Mouse (Mus musculus) MEL (cell line): ENCODE results near the gene Aftph. TPM values are rescaled to one million over a fixed set of nuclear protein-coding genes. Genes with fewer than 3 reads are reported as not detected.

Experiments used
- DNase-seq: peaks from one replicate; pipeline ENCODE4 v3.0.0; 2011; ENCODE audit warnings: low read depth, low spot score
- H3K27ac ChIP-seq: 2 replicates; pipeline ENCODE4 v1.5.1; 2012; ENCODE audit warnings: low read depth, mild to moderate bottlenecking, control low read depth, low read length, moderate library complexity; ENCODE audit not compliant: control insufficient read depth
- H3K27me3 ChIP-seq, 2 experiments: fragments of 150-350 bp in 1 of 2; sonication (generic) in 1 of 2; 2 replicates each; pipeline ENCODE4 v1.6.1; 2012; ENCODE audit warnings: low read length in 2 of 2, mild to moderate bottlenecking in 2 of 2, improper control_type of control experiment in 1 of 2, moderate library complexity in 1 of 2; ENCODE audit not compliant: insufficient read depth in 2 of 2, control insufficient read depth in 1 of 2
- H3K36me3 ChIP-seq, 2 experiments: 2 replicates each; pipeline ENCODE4 v1.6.1; 2012 to 2014; ENCODE audit warnings: low read length in 2 of 2, improper control_type of control experiment in 1 of 2, inconsistent platforms in 1 of 2, mild to moderate bottlenecking in 1 of 2; ENCODE audit not compliant: insufficient read depth in 2 of 2, control insufficient read depth in 1 of 2
- H3K4me1 ChIP-seq, 2 experiments: fragments of 150-350 bp in 1 of 2; sonication (generic) in 1 of 2; 2 replicates each; pipeline ENCODE4 v1.6.1; 2012; ENCODE audit warnings: low read length in 2 of 2, improper control_type of control experiment in 1 of 2, mild to moderate bottlenecking in 1 of 2; ENCODE audit not compliant: insufficient read depth in 2 of 2, control insufficient read depth in 1 of 2
- H3K4me3 ChIP-seq, 2 experiments: fragments of 150-350 bp in 1 of 2; sonication (generic) in 1 of 2; 2 replicates each; pipeline ENCODE4 v1.5.1; 2012; ENCODE audit warnings: low read depth in 2 of 2, low read length in 2 of 2, mild to moderate bottlenecking in 2 of 2, moderate library complexity in 2 of 2, control low read depth in 1 of 2, improper control_type of control experiment in 1 of 2; ENCODE audit not compliant: control insufficient read depth in 1 of 2, insufficient read depth in 1 of 2
- H3K79me2 ChIP-seq: 2 replicates; pipeline ENCODE4 v1.6.1; 2012; ENCODE audit warnings: mild to moderate bottlenecking, low read length, moderate library complexity; ENCODE audit not compliant: control insufficient read depth, poor library complexity, insufficient read depth
- H3K9ac ChIP-seq: 2 replicates; pipeline ENCODE4 v1.6.1; 2012; ENCODE audit warnings: low read depth, mild to moderate bottlenecking, control low read depth, low read length, moderate library complexity; ENCODE audit not compliant: control insufficient read depth, poor library complexity, severe bottlenecking
- H3K9me3 ChIP-seq: fragments of 150-350 bp; sonication (generic); replicated peaks from 2 replicates; pipeline ENCODE4 v1.6.1; 2012; ENCODE audit warnings: mild to moderate bottlenecking, low read length, improper control_type of control experiment, moderate library complexity; ENCODE audit not compliant: insufficient read depth
- BHLHE40 ChIP-seq: IDR thresholded peaks from 2 replicates; pipeline ENCODE4 v1.6.1; 2012; ENCODE audit warnings: low read depth, mild to moderate bottlenecking, inconsistent platforms, low read length, improper control_type of control experiment, borderline replicate concordance
- CHD2 ChIP-seq: IDR thresholded peaks from 2 replicates; pipeline ENCODE4 v1.6.1; 2011; ENCODE audit warnings: low read length, improper control_type of control experiment
- E2F4 ChIP-seq: IDR thresholded peaks from 2 replicates; pipeline ENCODE4 v1.6.1; 2011; ENCODE audit warnings: low read depth, low read length, improper control_type of control experiment, borderline replicate concordance
- GABPA ChIP-seq: IDR thresholded peaks from 2 replicates; pipeline ENCODE4 v1.6.1; 2012; ENCODE audit warnings: low read depth, mild to moderate bottlenecking, inconsistent platforms, low read length, improper control_type of control experiment, moderate library complexity
- KAT2A ChIP-seq: conservative IDR thresholded peaks from 2 replicates; pipeline ENCODE4 v1.6.1; 2012; ENCODE audit warnings: low read depth, low read length, improper control_type of control experiment, inconsistent platforms
- MAFK ChIP-seq: IDR thresholded peaks from 2 replicates; pipeline ENCODE4 v1.6.1; 2011; ENCODE audit warnings: low read depth, mild to moderate bottlenecking, low read length, improper control_type of control experiment, borderline replicate concordance
- MAX ChIP-seq: IDR thresholded peaks from 2 replicates; pipeline ENCODE4 v1.6.1; 2011; ENCODE audit warnings: low read length, improper control_type of control experiment
- MAZ ChIP-seq: IDR thresholded peaks from 2 replicates; pipeline ENCODE4 v1.6.1; 2012; ENCODE audit warnings: low read depth, mild to moderate bottlenecking, inconsistent platforms, low read length, improper control_type of control experiment
- MEF2A ChIP-seq: IDR thresholded peaks from 2 replicates; pipeline ENCODE4 v1.6.1; 2014; ENCODE audit warnings: low read depth, mild to moderate bottlenecking, inconsistent platforms, low read length, improper control_type of control experiment; ENCODE audit not compliant: poor library complexity, insufficient replicate concordance, severe bottlenecking; ENCODE audit errors: extremely low read depth
- MYB ChIP-seq: IDR thresholded peaks from 2 replicates; pipeline ENCODE4 v1.6.1; 2011; ENCODE audit warnings: mild to moderate bottlenecking, low read depth, low read length, improper control_type of control experiment
- MYC ChIP-seq: IDR thresholded peaks from 2 replicates; pipeline ENCODE4 v1.6.1; 2011; ENCODE audit warnings: low read depth, mild to moderate bottlenecking, low read length, improper control_type of control experiment, moderate library complexity
- NRF1 ChIP-seq: IDR thresholded peaks from 2 replicates; pipeline ENCODE4 v1.6.1; 2014; ENCODE audit warnings: low read depth, mild to moderate bottlenecking, inconsistent platforms, low read length, improper control_type of control experiment, moderate library complexity; ENCODE audit not compliant: poor library complexity, insufficient read depth, severe bottlenecking
- POLR2A ChIP-seq, 2 experiments: IDR thresholded peaks; 2 replicates each; pipeline ENCODE4 v1.6.1; 2011 to 2012; ENCODE audit warnings: low read length in 2 of 2, mild to moderate bottlenecking in 2 of 2, control low read depth in 1 of 2, improper control_type of control experiment in 1 of 2, low read depth in 1 of 2, moderate library complexity in 1 of 2; ENCODE audit not compliant: control insufficient read depth in 1 of 2, insufficient read depth in 1 of 2, poor library complexity in 1 of 2
- POLR2AphosphoS2 ChIP-seq: IDR thresholded peaks from 2 replicates; pipeline ENCODE4 v1.6.1; 2011; ENCODE audit warnings: low read length, improper control_type of control experiment
- POLR2AphosphoS5 ChIP-seq: IDR thresholded peaks from 2 replicates; pipeline ENCODE4 v1.6.1; 2012; ENCODE audit warnings: low read depth, borderline replicate concordance, mild to moderate bottlenecking, inconsistent platforms, low read length, moderate library complexity, mixed read lengths
- RCOR1 ChIP-seq: IDR thresholded peaks from 2 replicates; pipeline ENCODE4 v1.6.1; 2012; ENCODE audit warnings: low read depth, mild to moderate bottlenecking, inconsistent platforms, low read length, improper control_type of control experiment
- SIN3A ChIP-seq: IDR thresholded peaks from 2 replicates; pipeline ENCODE4 v1.6.1; 2012; ENCODE audit warnings: low read length, improper control_type of control experiment, inconsistent platforms
- TCF12 ChIP-seq: IDR thresholded peaks from 2 replicates; pipeline ENCODE4 v1.6.1; 2014; ENCODE audit warnings: low read depth, mild to moderate bottlenecking, inconsistent platforms, low read length, improper control_type of control experiment, moderate library complexity
- USF1 ChIP-seq: IDR thresholded peaks from 2 replicates; pipeline ENCODE4 v1.6.1; 2014; ENCODE audit warnings: low read depth, mild to moderate bottlenecking, inconsistent platforms, low read length, improper control_type of control experiment, moderate library complexity
- ZKSCAN1 ChIP-seq: IDR thresholded peaks from 2 replicates; pipeline ENCODE4 v1.6.1; 2012; ENCODE audit warnings: low read depth, mild to moderate bottlenecking, inconsistent platforms, low read length, improper control_type of control experiment, moderate library complexity
- polyA plus RNA-seq, 2 experiments: library from polyadenylated mRNA; stranded (reverse) in 1 of 2; unstranded in 1 of 2; fragments of >175 nt in 1 of 2; fragments of >200 nt in 1 of 2; gene quantifications; 2 replicates each; pipeline versions ENCODE4 v1.2.1 to v1.2.4; 2012; ENCODE audit warnings: low replicate concordance in 2 of 2, low read depth in 1 of 2; ENCODE audit not compliant: insufficient read length in 2 of 2, insufficient read depth in 1 of 2, missing spikeins in 1 of 2
- total RNA-seq: library from RNA; depleted of rRNA; stranded (reverse); fragments of 300-350 nt; gene quantifications from 2 replicates; pipeline ENCODE4 v1.2.3, GENCODE M21; 2012

Aftph gene
- total and polyA plus RNA-seq, 3 experiments: 38.1 to 47.2 (median 38.1) TPM

DNA sequence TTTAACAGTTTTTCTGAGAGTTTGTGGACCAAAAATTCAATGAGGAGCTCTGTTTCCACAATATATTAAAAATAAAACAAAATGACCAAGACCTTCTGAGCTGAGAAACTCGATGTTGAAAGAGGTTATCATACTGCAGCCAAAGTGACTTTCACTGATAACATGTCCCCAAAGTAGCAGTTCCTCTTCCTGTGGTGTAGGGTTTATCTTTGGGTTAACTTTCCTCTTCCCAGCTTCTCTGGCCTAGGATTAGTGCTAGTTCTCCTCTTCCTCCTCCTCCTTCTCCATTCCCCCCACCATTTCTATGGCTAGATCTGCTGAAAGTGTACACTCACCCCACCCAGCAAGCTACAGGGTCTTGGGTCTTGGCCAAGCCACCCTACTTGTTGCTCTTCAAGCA lies 36.9 kb upstream of the Aftph start (continued):
- TF ChIP-seq CHD2 (no peak), MYC (0 out of 2 replicates have a peak, but pooled peaks have one; percentile 19), GABPA (no peak), POLR2AphosphoS2 (no peak), MYB (no peak), KAT2A (no peak), MAZ (0 out of 2 replicates have a peak, but pooled peaks have one; percentile 32), MEF2A (peak; percentile 72; the same call in 1 of the 2 replicates), POLR2AphosphoS5 (no peak), RCOR1 (peak; percentile 90)

DNA sequence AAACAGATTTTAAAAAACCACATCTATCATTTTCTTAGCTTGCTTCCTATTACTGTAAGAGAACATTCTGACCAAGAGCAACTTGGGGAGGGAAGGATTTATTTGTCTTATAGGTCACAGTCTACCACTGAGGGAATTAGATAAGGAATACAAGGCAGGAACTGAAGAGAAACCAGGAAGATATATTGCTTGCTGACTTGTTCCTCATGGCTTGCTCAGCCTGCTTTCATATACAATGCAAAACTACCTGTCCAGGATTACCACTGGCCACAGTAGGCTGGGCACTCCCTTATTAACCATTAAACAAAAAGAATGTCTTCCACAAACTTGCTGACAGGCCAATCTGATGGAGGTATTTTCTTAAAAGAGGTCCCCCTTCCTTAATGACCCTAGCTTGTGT lies 35.3 kb upstream of the Aftph start:
- DNase-seq: peak; percentile 17
- H3K79me2 ChIP-seq: no peaks in the 10 kb centered on the region
- no peaks in the 10 kb centered on the region for H3K9me3 ChIP-seq
- H3K27me3 ChIP-seq: no peaks in the 10 kb centered on the region
- H3K27ac ChIP-seq: no peak overlapping the region
- H3K4me1 ChIP-seq: peaks cover 10 to 15% of the 10 kb centered on the region in 2 experiments
- H3K36me3 ChIP-seq: peaks cover 0 to 25% of the 10 kb centered on the region in 2 experiments; a peak in 2 of 4 replicates
- H3K9ac ChIP-seq: no peak overlapping the region
- H3K4me3 ChIP-seq: no peak overlapping the region
- TF ChIP-seq MAFK (no peak), RCOR1 (no peak), POLR2AphosphoS5 (no peak), TCF12 (no peak), KAT2A (no peak), BHLHE40 (no peak), ZKSCAN1 (no peak), MAZ (no peak), E2F4 (no peak), NRF1 (no peak), MEF2A (no peak), MAX (no peak), MYB (no peak), SIN3A (no peak), POLR2A (IDR thresholded peaks at IDR 0.05; ENCODE audit: control insufficient read depth in 1 of 2, insufficient read depth in 1 of 2, low read depth in 1 of 2, low read length in 2 of 2, poor library complexity in 1 of 2) (no peak), USF1 (no peak)
